Mouse (Mus musculus) hindbrain, embryonic 15.5 days (tissue): ENCODE measurements around the gene Me1. TPM values are rescaled to one million over a fixed set of nuclear protein-coding genes. Genes with fewer than 3 reads are reported as not detected.

ENCODE experiments used
- ATAC-seq: fragments of 200-750 bp; cut with Nextera tagmentation; 2 replicates; pipeline ENCODE4 v1.8.0; 2017; ENCODE audit warnings: low read depth, moderate number of reproducible peaks, moderate TSS enrichment; ENCODE audit not compliant: low FRiP score
- H3K27ac ChIP-seq: fragments of 300-500 bp; sonication (generic); replicated peaks from 2 replicates; pipeline ENCODE4 v1.5.1; 2015; ENCODE audit warnings: mild to moderate bottlenecking, inconsistent platforms
- H3K27me3 ChIP-seq: fragments of 300-500 bp; sonication (generic); 2 replicates; pipeline ENCODE4 v1.6.1; 2015; ENCODE audit warnings: control low read depth, inconsistent platforms
- H3K36me3 ChIP-seq: fragments of 300-500 bp; sonication (generic); 2 replicates; pipeline ENCODE4 v1.6.1; 2015; ENCODE audit warnings: control low read depth, inconsistent platforms
- H3K4me1 ChIP-seq: fragments of 300-500 bp; sonication (generic); replicated peaks from 2 replicates; pipeline ENCODE4 v1.6.1; 2015; ENCODE audit warnings: control low read depth, inconsistent platforms
- H3K4me2 ChIP-seq: fragments of 300-500 bp; sonication (generic); 2 replicates; pipeline ENCODE4 v1.6.1; 2015; ENCODE audit warnings: moderate library complexity, mild to moderate bottlenecking, inconsistent platforms
- H3K4me3 ChIP-seq: fragments of 300-500 bp; sonication (generic); 2 replicates; pipeline ENCODE4 v1.5.1; 2015; ENCODE audit warnings: mild to moderate bottlenecking, inconsistent platforms
- H3K9ac ChIP-seq: fragments of 300-500 bp; sonication (generic); 2 replicates; pipeline ENCODE4 v1.6.1; 2015; ENCODE audit warnings: inconsistent platforms
- H3K9me3 ChIP-seq: fragments of 300-500 bp; sonication (generic); 2 replicates; pipeline ENCODE4 v1.6.1; 2016; ENCODE audit warnings: control low read depth, inconsistent platforms
- WGBS: fragments of 180-500 bp; shearing (Covaris S2); methylation state at CpG from one replicate; pipeline ENCODE4 v1.1.7; 2015; 5-methylcytosine and 5-hydroxymethylcytosine counted together
- polyA plus RNA-seq: library from polyadenylated mRNA; unstranded; fragments of >200 nt; fragmentation: Nextera tagmentation; extraction: Ambion mirVana; gene quantifications from 2 replicates; pipeline ENCODE4 v1.2.1, GENCODE M21; 2015

Gene Me1
- polyA plus RNA-seq, 1 experiment from 2014 or later: 52.6 TPM

GRCm38 (mm10) chr9:86583740-86584139 is 112.0 kb downstream of the Me1 start:
- Histone ChIP-seq H3K9ac (no peak overlapping the region), H3K27ac (no peak overlapping the region), H3K36me3 (0 out of 2 replicates have a peak, but pooled peaks cover 5% of the 10 kb centered on the region), H3K9me3 (no peaks in the 10 kb centered on the region), H3K4me3 (no peak overlapping the region), H3K4me1 (no peaks in the 10 kb centered on the region), H3K4me2 (no peak overlapping the region), H3K27me3 (no peaks in the 10 kb centered on the region)
- ATAC-seq: peak; percentile 62; the same call in 1 of the 2 replicates
- 59% methylated on average over 3 of the region's 3 CpGs for WGBS

GRCm38 (mm10) chr9:86579657-86580056 is 116.1 kb downstream of the Me1 start:
- Histone ChIP-seq H3K36me3 (0 out of 2 replicates have a peak, but pooled peaks cover 5% of the 10 kb centered on the region), H3K9me3 (no peaks in the 10 kb centered on the region), H3K4me1 (no peaks in the 10 kb centered on the region), H3K27me3 (no peaks in the 10 kb centered on the region), H3K4me3 (no peak overlapping the region), H3K4me2 (no peak overlapping the region), H3K9ac (no peak overlapping the region), H3K27ac (no peak overlapping the region)
- ATAC-seq: no peak
- WGBS: 90% methylated on average over 10 of the region's 10 CpGs

- ATAC-seq: no peak
- H3K4me3 ChIP-seq: no peak overlapping the region
- no peak overlapping the region for H3K27ac ChIP-seq
- whole genome bisulfite sequencing: 95% methylated on average over 6 of the region's 6 CpGs
- 0 out of 2 replicates have a peak, but pooled peaks cover 5% of the 10 kb centered on the region for H3K36me3 ChIP-seq
- peaks cover 20% of the 10 kb centered on the region for H3K4me1 ChIP-seq
- no peak overlapping the region for H3K4me2 ChIP-seq
- no peaks in the 10 kb centered on the region for H3K9me3 ChIP-seq
- H3K9ac ChIP-seq: no peak overlapping the region
- no peaks in the 10 kb centered on the region for H3K27me3 ChIP-seq
Measured at GRCm38 (mm10) chr9:86575178-86575577, 120.6 kb downstream of the Me1 start.

GRCm38 (mm10) chr9:86573616-86574303 is 122.0 kb downstream of the Me1 start:
- Histone ChIP-seq H3K4me2 (no peak overlapping the region), H3K36me3 (peaks cover 3% of the 10 kb centered on the region; the same call in 1 of the 2 replicates)
- no peak for ATAC-seq

GRCm38 (mm10) chr9:86572636-86573291 is 123.0 kb downstream of the Me1 start:
- H3K4me3 ChIP-seq: peak overlapping the region; percentile 60
- H3K9ac ChIP-seq: peak overlapping the region; percentile 50
- H3K27ac ChIP-seq: no peak overlapping the region
- H3K36me3 ChIP-seq: peaks cover 9% of the 10 kb centered on the region; the same call in 1 of the 2 replicates
- no peaks in the 10 kb centered on the region for H3K27me3 ChIP-seq
- peak overlapping the region; percentile 97 for H3K4me2 ChIP-seq
- no peaks in the 10 kb centered on the region for H3K9me3 ChIP-seq
- 9% methylated on average over 13 of the region's 13 CpGs for WGBS
- no peak for ATAC-seq
- H3K4me1 ChIP-seq: peaks cover 22% of the 10 kb centered on the region

More at GRCm38 (mm10) chr9:86573616-86574303, 122.0 kb downstream of the Me1 start:
- Histone ChIP-seq H3K27me3 (no peaks in the 10 kb centered on the region), H3K4me3 (no peak overlapping the region), H3K9me3 (no peaks in the 10 kb centered on the region), H3K9ac (no peak overlapping the region), H3K27ac (no peak overlapping the region), H3K4me1 (peaks cover 22% of the 10 kb centered on the region)
- 86% methylated on average over 20 of the region's 20 CpGs for WGBS

GRCm38 (mm10) chr9:86572196-86572595 is 123.6 kb downstream of the Me1 start:
- under 1% methylated on average over 25 of the region's 25 CpGs for WGBS
- ATAC-seq: no peak

GRCm38 (mm10) chr9:86571540-86572135 is 124.1 kb downstream of the Me1 start, which contains the start of the genes Pgm3 and Rwdd2a:
Gene Pgm3 (minus strand): TSS chr9:86571842.
Gene Rwdd2a (plus strand): TSS chr9:86571991.
- peak within 1 kb of the TSS; percentile 60 for H3K4me3 ChIP-seq
- H3K4me2 ChIP-seq: peak within 1 kb of the TSS; percentile 97
- no peaks in the 10 kb centered on the region for H3K27me3 ChIP-seq
- H3K27ac ChIP-seq: peak within 1 kb of the TSS; percentile 69
- ATAC-seq: peak; percentile 98
- peaks cover 18% of the 10 kb centered on the region for H3K36me3 ChIP-seq
- WGBS: under 1% methylated on average over 59 of the region's 59 CpGs
- H3K9me3 ChIP-seq: no peaks in the 10 kb centered on the region
- peak within 1 kb of the TSS; percentile 55 for H3K9ac ChIP-seq
- peaks cover 22% of the 10 kb centered on the region for H3K4me1 ChIP-seq

More at GRCm38 (mm10) chr9:86572196-86572595, 123.6 kb downstream of the Me1 start:
- Histone ChIP-seq H3K27ac (0 out of 2 replicates have a peak overlapping the region, but pooled peaks have one; percentile 31), H3K4me3 (peak overlapping the region; percentile 60), H3K36me3 (peaks cover 12% of the 10 kb centered on the region; the same call in 1 of the 2 replicates), H3K4me2 (peak overlapping the region; percentile 97), H3K4me1 (peaks cover 22% of the 10 kb centered on the region), H3K9ac (peak overlapping the region; percentile 50), H3K9me3 (no peaks in the 10 kb centered on the region), H3K27me3 (no peaks in the 10 kb centered on the region)

- peak overlapping the region; percentile 55 for H3K9ac ChIP-seq
- H3K4me3 ChIP-seq: peak overlapping the region; percentile 60
- H3K27me3 ChIP-seq: no peaks in the 10 kb centered on the region
- WGBS: 19% methylated on average over 8 of the region's 8 CpGs
- no peak overlapping the region; the same call in 1 of the 2 replicates for H3K27ac ChIP-seq
- no peaks in the 10 kb centered on the region for H3K9me3 ChIP-seq
- ATAC-seq: no peak
- H3K4me2 ChIP-seq: peak overlapping the region; percentile 97
- peaks cover 22% of the 10 kb centered on the region for H3K4me1 ChIP-seq
- H3K36me3 ChIP-seq: peaks cover 23% of the 10 kb centered on the region
Measured at GRCm38 (mm10) chr9:86570946-86571345, 124.8 kb downstream of the Me1 start.

- peak overlapping the region; percentile 60 for H3K4me3 ChIP-seq
- no peaks in the 10 kb centered on the region for H3K27me3 ChIP-seq
- 0 out of 2 replicates have a peak overlapping the region, but pooled peaks have one; percentile 17 for H3K9ac ChIP-seq
- H3K4me1 ChIP-seq: peaks cover 22% of the 10 kb centered on the region
- ATAC-seq: no peak
- 73% methylated on average over 10 of the region's 10 CpGs for WGBS
- no peaks in the 10 kb centered on the region for H3K9me3 ChIP-seq
- H3K36me3 ChIP-seq: peaks cover 23% of the 10 kb centered on the region
- no peak overlapping the region for H3K27ac ChIP-seq
- peak overlapping the region; percentile 97 for H3K4me2 ChIP-seq
Measured at GRCm38 (mm10) chr9:86570261-86570890, 125.4 kb downstream of the Me1 start.

- no peak overlapping the region for H3K4me2 ChIP-seq
- no peak overlapping the region for H3K9ac ChIP-seq
- no peak overlapping the region for H3K4me3 ChIP-seq
- H3K27ac ChIP-seq: no peak overlapping the region
- no peaks in the 10 kb centered on the region for H3K27me3 ChIP-seq
- no peak for ATAC-seq
- H3K9me3 ChIP-seq: no peaks in the 10 kb centered on the region
- 91% methylated on average over 3 of the region's 3 CpGs for WGBS
- peaks cover 32% of the 10 kb centered on the region for H3K36me3 ChIP-seq
- H3K4me1 ChIP-seq: peaks cover 22% of the 10 kb centered on the region
Measured at GRCm38 (mm10) chr9:86569314-86569910, 126.3 kb downstream of the Me1 start.

GRCm38 (mm10) chr9:86560543-86560942 is 135.2 kb downstream of the Me1 start:
- no peak overlapping the region for H3K27ac ChIP-seq
- no peaks in the 10 kb centered on the region for H3K9me3 ChIP-seq
- no peak overlapping the region for H3K4me2 ChIP-seq
- ATAC-seq: no peak
- WGBS: 93% methylated on average over 3 of the region's 3 CpGs
- H3K27me3 ChIP-seq: no peaks in the 10 kb centered on the region
- H3K4me1 ChIP-seq: no peaks in the 10 kb centered on the region
- peaks cover 80% of the 10 kb centered on the region for H3K36me3 ChIP-seq
- H3K4me3 ChIP-seq: no peak overlapping the region
- H3K9ac ChIP-seq: no peak overlapping the region
